Mouse (Mus musculus): ENCODE data around the gene Mctp2. TPM values are rescaled to one million over a fixed set of nuclear protein-coding genes. Genes with fewer than 3 reads are reported as not detected.

The Mctp2 gene
- polyA plus RNA-seq, 1 experiment from 2014 or later: 0.64 TPM

DNA sequence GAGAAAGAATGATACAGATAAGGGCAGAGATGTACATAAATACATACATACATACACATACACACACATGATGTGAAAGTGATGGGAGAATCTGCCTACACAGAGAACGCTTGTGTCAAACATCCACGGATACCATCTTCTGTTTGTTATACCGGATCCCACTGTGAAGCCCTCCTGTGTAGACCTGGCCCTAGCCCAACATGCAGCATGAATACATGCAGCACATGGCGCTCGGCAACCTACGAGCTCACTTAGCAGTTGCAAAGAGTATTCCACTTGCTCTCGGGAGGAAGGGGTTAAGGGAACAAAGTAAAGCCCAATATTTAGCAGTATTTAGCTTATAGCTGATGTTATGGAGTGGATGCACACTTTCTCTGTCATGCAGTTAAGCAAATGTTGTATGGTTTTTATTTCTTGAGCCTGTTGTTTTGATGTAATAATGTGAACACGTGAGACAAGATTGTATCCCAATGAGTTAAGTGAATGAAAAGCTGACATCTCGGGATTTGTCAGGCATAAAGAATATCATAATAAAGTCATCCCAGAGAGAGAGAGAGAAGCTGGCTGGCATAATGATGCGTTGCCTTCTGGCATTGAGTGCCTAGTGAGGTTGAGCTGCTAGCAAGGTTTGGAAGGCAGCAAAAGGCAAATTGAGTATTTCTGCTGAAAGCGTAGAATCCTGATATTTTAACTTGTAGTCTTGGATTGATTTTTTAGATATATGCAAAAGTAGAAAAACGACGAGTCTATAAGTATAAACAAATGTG lies 234.8 kb downstream of the Mctp2 start:
- WGBS (ENCODE audit: insufficient replicate concordance): 86% methylated on average over 13 of the region's 13 CpGs
- H3K27ac ChIP-seq (ENCODE audit: low read depth, low read length): no peak overlapping the region
- H3K4me3 ChIP-seq (ENCODE audit: low read depth, low read length): no peak overlapping the region
- H3K9me3 ChIP-seq (replicated peaks; ENCODE audit: control insufficient read depth, low read length): no peaks in the 10 kb centered on the region
- H3K36me3 ChIP-seq (ENCODE audit: control insufficient read depth, insufficient read depth, low read length): no peaks in the 10 kb centered on the region
- no peak for ATAC-seq (replicated peaks; ENCODE audit: insufficient number of reproducible peaks, low FRiP score, low TSS enrichment)
- no peak overlapping the region for H3K9ac ChIP-seq (ENCODE audit: low read depth, low read length)
- H3K27me3 ChIP-seq (ENCODE audit: control insufficient read depth, insufficient read depth, low read length): no peaks in the 10 kb centered on the region
- no peaks in the 10 kb centered on the region for H3K4me1 ChIP-seq (ENCODE audit: control insufficient read depth, insufficient read depth, low read length)
- no peak overlapping the region for H3K4me2 ChIP-seq

GRCm38 (mm10) chr7:72068454-72068853 lies 238.0 kb downstream of the Mctp2 start:
- no peak overlapping the region for H3K9ac ChIP-seq (ENCODE audit: low read depth, low read length)
- no peak overlapping the region for H3K27ac ChIP-seq (ENCODE audit: low read depth, low read length)
- no peak overlapping the region for H3K4me2 ChIP-seq
- ATAC-seq (replicated peaks; ENCODE audit: insufficient number of reproducible peaks, low FRiP score, low TSS enrichment): no peak
- H3K4me1 ChIP-seq (ENCODE audit: control insufficient read depth, insufficient read depth, low read length): no peaks in the 10 kb centered on the region
- H3K4me3 ChIP-seq (ENCODE audit: low read depth, low read length): no peak overlapping the region
- no peaks in the 10 kb centered on the region for H3K9me3 ChIP-seq (replicated peaks; ENCODE audit: control insufficient read depth, low read length)
- no peaks in the 10 kb centered on the region for H3K36me3 ChIP-seq (ENCODE audit: control insufficient read depth, insufficient read depth, low read length)
- H3K27me3 ChIP-seq (ENCODE audit: control insufficient read depth, insufficient read depth, low read length): no peaks in the 10 kb centered on the region
- WGBS (ENCODE audit: insufficient replicate concordance): 73% methylated on average over 2 of the region's 2 CpGs

DNA sequence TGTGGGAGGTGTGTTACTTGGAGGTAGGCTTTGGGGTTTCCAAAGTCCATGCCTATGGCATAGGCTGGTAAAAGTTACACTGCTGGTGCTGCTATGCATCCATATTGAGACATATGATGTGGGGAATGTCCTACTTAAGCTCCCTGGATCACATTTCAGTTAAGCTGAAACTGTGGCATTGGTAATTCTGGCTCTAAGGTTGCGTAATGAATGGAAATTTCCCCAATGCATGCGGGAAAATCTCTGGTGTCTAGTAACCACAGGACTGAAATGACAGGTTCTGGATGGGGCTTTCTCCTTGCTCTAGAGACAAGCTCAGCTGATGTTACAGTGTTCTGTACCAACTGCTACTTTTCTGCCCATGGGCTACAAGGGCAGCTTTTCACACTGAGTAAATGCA lies 240.1 kb downstream of the Mctp2 start:
- no peak overlapping the region for H3K4me3 ChIP-seq (ENCODE audit: low read depth, low read length)
- 73% methylated on average over 2 of the region's 2 CpGs for WGBS (ENCODE audit: insufficient replicate concordance)
- ATAC-seq (replicated peaks; ENCODE audit: insufficient number of reproducible peaks, low FRiP score, low TSS enrichment): no peak
- no peaks in the 10 kb centered on the region for H3K36me3 ChIP-seq (ENCODE audit: control insufficient read depth, insufficient read depth, low read length)
- no peaks in the 10 kb centered on the region for H3K4me1 ChIP-seq (ENCODE audit: control insufficient read depth, insufficient read depth, low read length)
- no peaks in the 10 kb centered on the region for H3K9me3 ChIP-seq (replicated peaks; ENCODE audit: control insufficient read depth, low read length)
- H3K27me3 ChIP-seq (ENCODE audit: control insufficient read depth, insufficient read depth, low read length): no peaks in the 10 kb centered on the region
- H3K4me2 ChIP-seq: no peak overlapping the region
- H3K27ac ChIP-seq (ENCODE audit: low read depth, low read length): no peak overlapping the region
- no peak overlapping the region for H3K9ac ChIP-seq (ENCODE audit: low read depth, low read length)

- Histone ChIP-seq H3K4me1 (ENCODE audit: control insufficient read depth, insufficient read depth, low read length) (no peaks in the 10 kb centered on the region), H3K4me2 (no peak overlapping the region), H3K9me3 (replicated peaks; ENCODE audit: control insufficient read depth, low read length) (no peaks in the 10 kb centered on the region), H3K27me3 (ENCODE audit: control insufficient read depth, insufficient read depth, low read length) (no peaks in the 10 kb centered on the region), H3K9ac (ENCODE audit: low read depth, low read length) (no peak overlapping the region), H3K36me3 (ENCODE audit: control insufficient read depth, insufficient read depth, low read length) (no peaks in the 10 kb centered on the region), H3K4me3 (ENCODE audit: low read depth, low read length) (no peak overlapping the region), H3K27ac (ENCODE audit: low read depth, low read length) (no peak overlapping the region)
- ATAC-seq (replicated peaks; ENCODE audit: insufficient number of reproducible peaks, low FRiP score, low TSS enrichment): no peak
- WGBS (ENCODE audit: insufficient replicate concordance): 71% methylated on average over 2 of the region's 2 CpGs
Observed at GRCm38 (mm10) chr7:72051759-72052158, 254.6 kb downstream of the Mctp2 start.

DNA sequence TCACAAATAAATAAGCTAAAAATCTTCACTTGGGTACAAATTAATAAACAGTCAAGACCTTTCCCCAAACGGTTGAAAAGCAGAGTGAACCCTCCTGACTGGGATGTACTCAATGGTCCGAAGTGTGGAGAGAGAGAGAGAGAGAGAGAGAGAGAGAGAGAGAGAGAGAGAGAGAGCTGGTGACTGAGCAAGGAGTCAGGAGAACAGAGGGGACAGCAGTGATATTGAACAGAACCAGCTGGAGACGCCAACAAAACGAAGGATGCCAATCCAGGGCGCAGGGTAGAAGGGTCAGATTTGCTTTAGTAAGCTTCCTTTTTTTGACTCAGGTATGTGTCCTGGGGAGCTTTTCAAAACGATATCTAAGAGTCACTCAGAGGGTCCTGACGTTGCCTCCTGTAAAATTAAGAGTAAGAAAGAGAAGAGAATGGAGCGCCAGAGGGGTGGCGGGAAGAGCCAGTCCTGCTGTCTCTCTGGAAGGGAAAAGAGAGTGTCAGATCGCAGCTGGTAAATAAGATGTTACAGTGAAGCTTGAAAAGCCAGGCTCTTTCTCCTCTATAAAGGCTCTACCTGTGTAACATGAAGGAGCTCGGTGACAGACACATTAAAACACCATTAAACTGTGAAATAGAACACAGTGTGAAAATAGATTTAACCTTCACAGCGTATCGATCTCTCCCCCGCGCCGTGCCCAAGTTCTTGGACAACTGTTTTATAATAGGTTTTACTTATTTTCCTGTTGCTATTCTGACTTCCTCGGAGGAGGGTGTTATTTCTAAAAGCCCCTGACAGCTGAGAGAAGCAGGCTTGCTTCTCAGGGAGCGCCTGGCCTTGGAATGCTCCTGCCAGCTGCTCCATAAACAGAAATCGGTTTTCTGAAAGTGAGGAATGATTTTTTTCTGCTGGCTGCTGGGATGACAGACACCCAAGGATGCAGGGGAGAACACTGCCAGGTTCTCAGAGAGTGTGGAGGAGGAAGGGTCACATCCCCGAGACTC lies 258.5 kb downstream of the Mctp2 start:
- no peaks in the 10 kb centered on the region for H3K9me3 ChIP-seq (replicated peaks; ENCODE audit: control insufficient read depth, low read length)
- no peaks in the 10 kb centered on the region for H3K4me1 ChIP-seq (ENCODE audit: control insufficient read depth, insufficient read depth, low read length)
- no peak overlapping the region for H3K27ac ChIP-seq (ENCODE audit: low read depth, low read length)
- H3K4me2 ChIP-seq: no peak overlapping the region
- H3K27me3 ChIP-seq (ENCODE audit: control insufficient read depth, insufficient read depth, low read length): no peaks in the 10 kb centered on the region
- no peaks in the 10 kb centered on the region for H3K36me3 ChIP-seq (ENCODE audit: control insufficient read depth, insufficient read depth, low read length)
- H3K9ac ChIP-seq (ENCODE audit: low read depth, low read length): no peak overlapping the region
- H3K4me3 ChIP-seq (ENCODE audit: low read depth, low read length): no peak overlapping the region
- no peak for ATAC-seq (replicated peaks; ENCODE audit: insufficient number of reproducible peaks, low FRiP score, low TSS enrichment)
- WGBS (ENCODE audit: insufficient replicate concordance): 61% methylated on average over 20 of the region's 20 CpGs
